ENCODE assay signal across 10 mouse cellular contexts in the genomic region with DNA sequence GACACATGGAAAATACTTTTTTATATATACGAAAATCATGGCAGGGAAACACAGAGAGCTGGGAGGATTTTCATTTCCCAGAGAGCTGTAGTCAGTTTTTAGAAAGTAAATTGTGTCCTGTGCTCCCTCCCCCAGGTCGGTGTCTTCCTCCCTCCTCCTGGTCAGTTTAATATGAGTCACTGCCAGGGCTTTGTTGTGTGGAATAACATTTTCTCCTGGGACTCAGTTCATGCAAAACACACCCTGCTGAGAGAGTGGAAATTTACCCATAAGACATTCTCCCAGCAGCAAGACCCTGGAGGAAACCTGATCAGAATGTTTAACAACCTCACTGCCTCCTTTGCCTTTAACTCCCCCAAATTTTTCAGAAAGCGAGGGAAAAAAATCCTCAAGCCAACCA.
DNase-seq lines count a peak whose midpoint lies in the region; ATAC-seq lines count a peak whose summit lies in the region.
"Had no signal": no experiment of that assay in that cellular context is flagged by ENCODE, and none has a peak within 500 bp of the region (broad histone marks: within the 10 kb centered on the region; RNA-seq: fewer than 3 reads in every experiment).

No protein-coding gene starts in this region.

- WGBS in midbrain, embryonic 10.5 days = 67% methylated on average over 3 of the region's 3 CpGs
- WGBS in midbrain, embryonic 11.5 days = 49% methylated on average over 3 of the region's 3 CpGs
- 26% methylated on average over 3 of the region's 3 CpGs for WGBS in kidney, embryonic 14.5 days
- 38% methylated on average over 3 of the region's 3 CpGs for WGBS in neural tube, embryonic 15.5 days

- H3K27ac ChIP-seq in midbrain, embryonic 10.5 days (replicated peaks) = 0 out of 2 replicates have a peak overlapping the region, but pooled peaks have one; percentile 6
- H3K27ac ChIP-seq in midbrain, embryonic 11.5 days (ENCODE audit: low read depth, low read length) = no peak overlapping the region
- H3K27ac ChIP-seq in kidney, embryonic 14.5 days (ENCODE audit: low read depth, low read length) = no peak overlapping the region
- peak overlapping the region; percentile 61 for H3K27ac ChIP-seq in neural tube, embryonic 15.5 days (replicated peaks)
- H3K27ac ChIP-seq: embryonic facial prominence, embryonic 15.5 days had no signal

- no peak overlapping the region for H3K4me3 ChIP-seq in midbrain, embryonic 10.5 days
- no peak overlapping the region for H3K4me3 ChIP-seq in midbrain, embryonic 11.5 days (ENCODE audit: low read depth, low read length)
- H3K4me3 ChIP-seq in kidney, embryonic 14.5 days (ENCODE audit: low read length) = no peak overlapping the region
- no peak overlapping the region for H3K4me3 ChIP-seq in neural tube, embryonic 15.5 days (replicated peaks)
- H3K4me3 ChIP-seq: embryonic facial prominence, embryonic 15.5 days had no signal

- no peak overlapping the region for H3K9ac ChIP-seq in midbrain, embryonic 11.5 days (ENCODE audit: low read length)
- no peak overlapping the region for H3K9ac ChIP-seq in kidney, embryonic 14.5 days (ENCODE audit: low read depth, low read length)
- H3K9ac ChIP-seq in neural tube, embryonic 15.5 days (replicated peaks) = no peak overlapping the region
- H3K9ac ChIP-seq: embryonic facial prominence, embryonic 15.5 days had no signal

- no peaks in the 10 kb centered on the region for H3K9me3 ChIP-seq in midbrain, embryonic 10.5 days (replicated peaks)
- no peaks in the 10 kb centered on the region for H3K9me3 ChIP-seq in midbrain, embryonic 11.5 days (ENCODE audit: control insufficient read depth, low read length)
- no peaks in the 10 kb centered on the region for H3K9me3 ChIP-seq in kidney, embryonic 14.5 days (ENCODE audit: control insufficient read depth, low read length)
- no peaks in the 10 kb centered on the region for H3K9me3 ChIP-seq in neural tube, embryonic 15.5 days (replicated peaks)
- H3K9me3 ChIP-seq: embryonic facial prominence, embryonic 15.5 days had no signal

- no peaks in the 10 kb centered on the region for H3K36me3 ChIP-seq in midbrain, embryonic 10.5 days
- H3K36me3 ChIP-seq in midbrain, embryonic 11.5 days (ENCODE audit: control insufficient read depth, insufficient read depth, low read length) = no peaks in the 10 kb centered on the region
- H3K36me3 ChIP-seq in kidney, embryonic 14.5 days (ENCODE audit: control insufficient read depth, insufficient read depth, low read length) = no peaks in the 10 kb centered on the region
- no peaks in the 10 kb centered on the region for H3K36me3 ChIP-seq in neural tube, embryonic 15.5 days
- H3K36me3 ChIP-seq: embryonic facial prominence, embryonic 15.5 days had no signal

- H3K4me1 ChIP-seq in midbrain, embryonic 10.5 days = peaks cover 3% of the 10 kb centered on the region
- 0 out of 2 replicates have a peak, but pooled peaks cover 3% of the 10 kb centered on the region for H3K4me1 ChIP-seq in midbrain, embryonic 11.5 days (ENCODE audit: control insufficient read depth, insufficient read depth, low read length)
- no peaks in the 10 kb centered on the region for H3K4me1 ChIP-seq in kidney, embryonic 14.5 days (ENCODE audit: control insufficient read depth, insufficient read depth, low read length)
- peaks cover 37% of the 10 kb centered on the region for H3K4me1 ChIP-seq in neural tube, embryonic 15.5 days

- H3K4me2 ChIP-seq in midbrain, embryonic 11.5 days = no peak overlapping the region
- H3K4me2 ChIP-seq in kidney, embryonic 14.5 days (replicated peaks; ENCODE audit: low read depth, low read length) = no peak overlapping the region
- H3K4me2 ChIP-seq in neural tube, embryonic 15.5 days = no peak overlapping the region
- H3K4me2 ChIP-seq: embryonic facial prominence, embryonic 15.5 days had no signal

- ATAC-seq in midbrain, embryonic 11.5 days (ENCODE audit: low FRiP score) = no peak
- ATAC-seq in kidney, embryonic 14.5 days (ENCODE audit: low FRiP score, low TSS enrichment) = peak; percentile 71; the same call in 1 of the 2 replicates
- no peak for ATAC-seq in neural tube, embryonic 15.5 days (ENCODE audit: low FRiP score)

- peak; percentile 22 for DNase-seq in embryo, embryonic 11 days
- DNase-seq in embryo, embryonic 9.5 days (ENCODE audit: extremely low spot score) = no peak
- DNase-seq in midbrain, embryonic 10.5 days (ENCODE audit: low spot score) = no peak
- DNase-seq in midbrain, embryonic 11.5 days (ENCODE audit: low spot score, missing footprints) = no peak
- no peak for DNase-seq in right cerebral cortex, postnatal 36 days (ENCODE audit: low spot score in 2 of 2)
- no peak for DNase-seq in right cerebral cortex, postnatal 10 days (ENCODE audit: low spot score in 2 of 2)
- DNase-seq: lung, postnatal 10 days had no signal

- no peaks in the 10 kb centered on the region for H3K27me3 ChIP-seq in midbrain, embryonic 10.5 days (ENCODE audit: low read depth, poor library complexity, severe bottlenecking)
- no peaks in the 10 kb centered on the region for H3K27me3 ChIP-seq in midbrain, embryonic 11.5 days (ENCODE audit: control insufficient read depth, insufficient read depth, low read length)
- H3K27me3 ChIP-seq in kidney, embryonic 14.5 days (ENCODE audit: control insufficient read depth, insufficient read depth, low read length) = no peaks in the 10 kb centered on the region
- H3K27me3 ChIP-seq in neural tube, embryonic 15.5 days (replicated peaks) = no peaks in the 10 kb centered on the region
- H3K27me3 ChIP-seq: embryonic facial prominence, embryonic 15.5 days had no signal

Comparison
In these comparisons a context has a peak if more than half of its experiments do, and no peak if none do; other contexts are left out.
1. H3K27ac ChIP-seq: peak in midbrain, embryonic 10.5 days (single experiment) and neural tube, embryonic 15.5 days (single experiment); none in midbrain, embryonic 11.5 days (single experiment) and kidney, embryonic 14.5 days (single experiment).